Mouse (Mus musculus) intestine, embryonic 14.5 days (tissue): ENCODE measurements at regions not wholly inside any gene's neighbourhood (a gene's known extent, or its start where the extent isn't known, plus 50 kb on each side); places are given as distances from the start of the nearest gene placed in this dataset.

Source experiments
- ATAC-seq: fragments of 200-750 bp; cut with Nextera tagmentation; replicated peaks from 2 replicates; pipeline ENCODE4 v1.8.0; 2017; ENCODE audit warnings: low read depth, moderate number of reproducible peaks, moderate TSS enrichment, moderate library complexity; ENCODE audit not compliant: low FRiP score, low TSS enrichment
- DNase-seq: peaks from one replicate; pipeline ENCODE4 v3.0.0-alpha.2; 2018; ENCODE audit warnings: low spot score
- H3K27ac ChIP-seq: fragments of 300-500 bp; sonication (generic); 2 replicates; pipeline ENCODE4 v1.5.1; 2014; ENCODE audit warnings: low read depth, mild to moderate bottlenecking, control low read depth
- H3K27me3 ChIP-seq: fragments of 300-500 bp; sonication (generic); replicated peaks from 2 replicates; pipeline ENCODE4 v1.6.1; 2014; ENCODE audit warnings: low read length, control low read depth; ENCODE audit not compliant: control insufficient read depth, insufficient read depth
- H3K36me3 ChIP-seq: fragments of 300-500 bp; sonication (generic); 2 replicates; pipeline ENCODE4 v1.6.1; 2014; ENCODE audit warnings: low read length, control low read depth; ENCODE audit not compliant: control insufficient read depth, insufficient read depth
- H3K4me1 ChIP-seq: fragments of 300-500 bp; sonication (generic); replicated peaks from 2 replicates; pipeline ENCODE4 v1.6.1; 2014; ENCODE audit warnings: low read length, control low read depth, mixed read lengths; ENCODE audit not compliant: control insufficient read depth, insufficient read depth
- H3K4me2 ChIP-seq: fragments of 300-500 bp; sonication (generic); 2 replicates; pipeline ENCODE4 v1.6.1; 2014; ENCODE audit warnings: low read length
- H3K4me3 ChIP-seq: fragments of 300-500 bp; sonication (generic); 2 replicates; pipeline ENCODE4 v1.5.1; 2014; ENCODE audit warnings: low read depth, low read length, control low read depth, mixed read lengths
- H3K9ac ChIP-seq: fragments of 300-500 bp; sonication (generic); 2 replicates; pipeline ENCODE4 v1.6.1; 2014; ENCODE audit warnings: mild to moderate bottlenecking, low read length
- H3K9me3 ChIP-seq: fragments of 300-500 bp; sonication (generic); 2 replicates; pipeline ENCODE4 v1.6.1; 2016; ENCODE audit warnings: low read length, control low read depth; ENCODE audit not compliant: control insufficient read depth
- WGBS: fragments of 180-500 bp; shearing (Covaris S2); extraction: QIAGEN DNeasy Blood & Tissue Kit; methylation state at CpG from one replicate; pipeline ENCODE4 v1.1.7; 2014; 5-methylcytosine and 5-hydroxymethylcytosine counted together

- no peak overlapping the region for H3K4me3 ChIP-seq
- no peaks in the 10 kb centered on the region for H3K4me1 ChIP-seq
- no peak overlapping the region for H3K27ac ChIP-seq
- no peak overlapping the region for H3K9ac ChIP-seq
- H3K9me3 ChIP-seq = 0 out of 2 replicates have a peak, but pooled peaks cover 5% of the 10 kb centered on the region
- WGBS = 27% methylated on average over 6 of the region's 6 CpGs
- H3K36me3 ChIP-seq = no peaks in the 10 kb centered on the region
- DNase-seq (no peak), ATAC-seq (no peak)
- H3K4me2 ChIP-seq = no peak overlapping the region
- H3K27me3 ChIP-seq = no peaks in the 10 kb centered on the region
These were observed 595.1 kb upstream of the Cdh5 start for GRCm38 (mm10) chr8:103506334-103506733.

- no peak overlapping the region for H3K27ac ChIP-seq
- 85% methylated on average over 5 of the region's 5 CpGs for WGBS
- no peak for ATAC-seq
- DNase-seq = no peak
- H3K4me1 ChIP-seq = no peaks in the 10 kb centered on the region
- H3K36me3 ChIP-seq = no peaks in the 10 kb centered on the region
- 0 out of 2 replicates have a peak, but pooled peaks cover 5% of the 10 kb centered on the region for H3K9me3 ChIP-seq
- no peak overlapping the region for H3K4me2 ChIP-seq
- H3K9ac ChIP-seq = no peak overlapping the region
- H3K27me3 ChIP-seq = no peaks in the 10 kb centered on the region
- H3K4me3 ChIP-seq = no peak overlapping the region
These were observed 594.4 kb upstream of the Cdh5 start for GRCm38 (mm10) chr8:103507068-103507467.

- H3K27me3 ChIP-seq = no peaks in the 10 kb centered on the region
- no peaks in the 10 kb centered on the region for H3K9me3 ChIP-seq
- H3K4me3 ChIP-seq = no peak overlapping the region
- H3K4me1 ChIP-seq = no peaks in the 10 kb centered on the region
- no peak overlapping the region for H3K27ac ChIP-seq
- H3K4me2 ChIP-seq = no peak overlapping the region
- 51% methylated on average over 4 of the region's 4 CpGs for WGBS
- ATAC-seq (no peak), DNase-seq (no peak)
- H3K36me3 ChIP-seq = no peaks in the 10 kb centered on the region
- no peak overlapping the region for H3K9ac ChIP-seq
These were observed 581.1 kb upstream of the Cdh5 start for GRCm38 (mm10) chr8:103520141-103520866.

- Histone ChIP-seq H3K4me3 (no peak overlapping the region), H3K27ac (no peak overlapping the region), H3K4me2 (no peak overlapping the region), H3K4me1 (no peaks in the 10 kb centered on the region), H3K27me3 (no peaks in the 10 kb centered on the region), H3K9me3 (no peaks in the 10 kb centered on the region), H3K9ac (no peak overlapping the region), H3K36me3 (no peaks in the 10 kb centered on the region)
- WGBS = 73% methylated on average over 4 of the region's 4 CpGs
- ATAC-seq (no peak), DNase-seq (no peak)
These were observed 570.5 kb upstream of the Cdh5 start for GRCm38 (mm10) chr8:103530903-103531302.

- H3K4me1 ChIP-seq = no peaks in the 10 kb centered on the region
- H3K27me3 ChIP-seq = no peaks in the 10 kb centered on the region
- DNase-seq (no peak), ATAC-seq (no peak)
- no peak overlapping the region for H3K4me2 ChIP-seq
- H3K9me3 ChIP-seq = no peaks in the 10 kb centered on the region
- no peaks in the 10 kb centered on the region for H3K36me3 ChIP-seq
- WGBS = 91% methylated on average over 4 of the region's 4 CpGs
- no peak overlapping the region for H3K9ac ChIP-seq
- no peak overlapping the region for H3K27ac ChIP-seq
- H3K4me3 ChIP-seq = no peak overlapping the region
These were observed 566.5 kb upstream of the Cdh5 start for GRCm38 (mm10) chr8:103534971-103535370.

GRCm38 (mm10) chr8:103536856-103537255 is 564.6 kb upstream of the Cdh5 start:
- no peak overlapping the region for H3K27ac ChIP-seq
- no peak overlapping the region for H3K4me2 ChIP-seq
- ATAC-seq (no peak), DNase-seq (no peak)
- H3K4me3 ChIP-seq = no peak overlapping the region
- no peaks in the 10 kb centered on the region for H3K36me3 ChIP-seq
- no peak overlapping the region for H3K9ac ChIP-seq
- no peaks in the 10 kb centered on the region for H3K9me3 ChIP-seq
- 78% methylated on average over 2 of the region's 2 CpGs for WGBS
- no peaks in the 10 kb centered on the region for H3K27me3 ChIP-seq
- H3K4me1 ChIP-seq = no peaks in the 10 kb centered on the region

- no peaks in the 10 kb centered on the region for H3K36me3 ChIP-seq
- ATAC-seq = no peak
- no peaks in the 10 kb centered on the region for H3K9me3 ChIP-seq
- H3K4me2 ChIP-seq = no peak overlapping the region
- H3K4me1 ChIP-seq = no peaks in the 10 kb centered on the region
- no peak overlapping the region for H3K4me3 ChIP-seq
- H3K27me3 ChIP-seq = no peaks in the 10 kb centered on the region
- WGBS = 80% methylated on average over 2 of the region's 2 CpGs
- H3K9ac ChIP-seq = no peak overlapping the region
- H3K27ac ChIP-seq = no peak overlapping the region
- DNase-seq = no peak
These were observed 559.5 kb upstream of the Cdh5 start for GRCm38 (mm10) chr8:103541954-103542353.

GRCm38 (mm10) chr8:103551916-103552535 is 549.4 kb upstream of the Cdh5 start:
- Histone ChIP-seq H3K4me2 (no peak overlapping the region), H3K27me3 (no peaks in the 10 kb centered on the region), H3K9me3 (no peaks in the 10 kb centered on the region), H3K36me3 (no peaks in the 10 kb centered on the region), H3K27ac (no peak overlapping the region), H3K4me3 (no peak overlapping the region), H3K9ac (no peak overlapping the region), H3K4me1 (no peaks in the 10 kb centered on the region)
- 84% methylated on average over 8 of the region's 8 CpGs for WGBS
- no peak for ATAC-seq
- no peak for DNase-seq

GRCm38 (mm10) chr8:103561606-103562005 is 539.8 kb upstream of the Cdh5 start:
- Histone ChIP-seq H3K9ac (no peak overlapping the region), H3K4me3 (no peak overlapping the region), H3K4me1 (no peaks in the 10 kb centered on the region), H3K9me3 (no peaks in the 10 kb centered on the region), H3K4me2 (no peak overlapping the region), H3K27ac (no peak overlapping the region), H3K27me3 (no peaks in the 10 kb centered on the region), H3K36me3 (no peaks in the 10 kb centered on the region)
- ATAC-seq = no peak
- DNase-seq = no peak
- 53% methylated on average over 2 of the region's 2 CpGs for WGBS
